Mouse (Mus musculus) cerebellum, adult 2 months (tissue): ENCODE measurements around the gene Nupr1l.

Experiments
- CTCF ChIP-seq: fragments of 200-500 bp; IDR thresholded peaks from 2 replicates; pipeline ENCODE4 v1.5.1; 2011; ENCODE audit warnings: low read depth, mild to moderate bottlenecking, control low read depth, low read length, moderate library complexity, borderline replicate concordance; ENCODE audit not compliant: insufficient read depth
- POLR2A ChIP-seq: fragments of 200-500 bp; IDR thresholded peaks from 2 replicates; pipeline ENCODE4 v1.6.1; 2011; ENCODE audit warnings: low read length, control low read depth, borderline replicate concordance; ENCODE audit not compliant: insufficient read depth

DNA sequence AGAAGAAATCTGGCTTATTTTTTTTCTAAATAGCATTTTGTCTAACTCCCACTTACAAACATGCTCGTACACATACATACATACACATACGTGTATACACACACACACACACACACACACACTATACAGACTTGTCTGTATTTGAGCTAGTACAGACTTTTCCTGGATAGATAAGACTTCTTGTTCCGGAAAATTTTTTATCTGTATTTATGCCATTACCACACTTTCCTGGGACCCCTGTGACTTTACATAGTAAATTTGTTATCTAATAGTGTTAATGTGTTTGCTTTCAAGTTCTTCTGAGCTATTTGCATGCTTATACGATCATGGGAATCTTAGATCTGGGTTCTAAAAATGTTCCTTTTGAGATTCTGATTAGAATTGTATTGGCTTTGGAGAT is 43.8 kb downstream of the Nupr1l start:
- no peak for TF ChIP-seq CTCF
- TF ChIP-seq POLR2A = no peak
